Mouse (Mus musculus) lung, postnatal 10 days (tissue): ENCODE results near the gene Cep78.

Source experiments
- DNase-seq: peaks from one replicate; pipeline ENCODE4 v3.0.0; 2021

The Cep78 gene

GRCm38 (mm10) chr19:15965082-15965481 is 19.7 kb downstream of the Cep78 start:
- peak; percentile 76 for DNase-seq

- no peak for DNase-seq
These were observed 20.3 kb downstream of the Cep78 start for GRCm38 (mm10) chr19:15964533-15964932.

GRCm38 (mm10) chr19:15963011-15963695 is 21.6 kb downstream of the Cep78 start:
- no peak for DNase-seq

- peak; percentile 24 for DNase-seq
These were observed 22.5 kb downstream of the Cep78 start for GRCm38 (mm10) chr19:15962313-15962712.

DNA sequence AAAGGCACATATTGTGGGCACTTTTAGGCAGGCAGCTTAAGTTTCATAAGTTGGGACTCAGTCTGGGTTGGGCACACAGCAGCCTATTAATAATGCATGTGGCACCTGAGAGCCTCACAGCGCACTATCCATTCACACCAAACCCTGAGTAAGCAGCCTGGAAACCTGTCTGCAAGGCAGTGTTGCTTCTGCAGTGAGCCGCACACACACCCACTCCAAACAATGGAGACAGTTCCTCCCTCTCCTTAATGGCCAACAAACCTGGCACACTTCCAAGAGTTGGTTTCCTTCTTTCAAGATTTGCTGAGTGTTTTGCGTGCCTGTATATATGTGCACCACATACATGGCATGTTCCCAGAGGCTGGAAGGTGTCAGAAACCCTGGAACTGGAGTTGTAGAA is 34.6 kb downstream of the Cep78 start:
- peak; percentile 67 for DNase-seq

DNA sequence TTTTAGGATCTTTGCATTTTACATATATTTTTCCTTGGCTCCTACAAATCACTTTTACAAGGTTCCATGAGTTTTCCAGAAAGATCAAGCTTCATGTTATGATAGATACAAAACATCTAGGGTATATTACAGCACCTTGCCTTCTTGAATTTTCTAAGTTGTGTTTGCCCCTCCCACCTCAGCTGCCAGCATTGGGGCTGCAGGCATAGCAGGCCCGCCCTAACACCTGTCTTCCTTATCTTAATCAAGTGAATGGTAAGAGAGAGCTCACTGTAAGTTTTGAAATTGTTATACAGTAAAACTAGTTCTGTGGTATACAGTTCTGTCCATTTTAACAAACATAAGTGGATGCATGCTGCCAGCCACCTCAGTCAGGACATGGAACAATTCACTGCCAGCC is 35.9 kb downstream of the Cep78 start:
- DNase-seq, result no peak

DNA sequence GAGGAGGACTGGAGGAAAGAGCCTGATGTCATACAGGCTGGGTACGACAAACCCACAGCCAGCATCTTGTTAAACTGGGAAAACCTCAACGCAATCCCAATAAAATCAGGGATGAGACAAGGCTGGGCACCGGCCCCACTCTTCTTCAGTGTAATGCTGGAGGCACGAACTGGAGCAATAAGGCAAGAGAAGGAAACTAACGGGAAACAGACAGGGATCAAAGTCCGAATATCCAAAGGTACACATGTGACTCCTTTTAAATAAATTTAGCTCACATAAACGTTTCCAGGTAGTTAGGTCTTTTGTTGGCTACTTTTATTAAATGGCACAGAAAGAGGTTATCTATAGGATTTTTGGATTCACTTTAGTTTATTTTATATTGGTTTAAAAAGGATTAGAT is 36.4 kb downstream of the Cep78 start:
- no peak for DNase-seq

DNA sequence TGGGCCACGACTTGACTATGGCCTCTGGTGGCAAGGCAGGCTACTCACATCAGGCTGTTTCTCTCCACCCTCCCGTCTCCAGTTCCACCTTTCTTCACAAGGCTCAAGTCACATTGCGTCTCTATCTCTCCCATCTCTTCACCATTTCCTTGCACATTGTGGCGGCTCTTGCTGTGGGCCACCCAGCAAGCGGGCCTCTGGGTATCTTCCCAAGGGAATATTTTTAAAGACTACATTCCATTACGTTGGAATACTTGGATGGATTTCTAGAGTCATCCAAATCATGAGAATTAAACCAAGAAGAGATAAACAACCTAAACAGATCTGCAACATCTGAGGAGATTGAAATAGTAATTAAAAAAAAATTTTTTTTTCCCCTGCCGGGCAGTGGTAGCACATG is 37.6 kb downstream of the Cep78 start, which contains the start of gene Psat1:
TSS of gene Psat1 (minus strand) at position 101 of the 400 bp plus-strand sequence.
- DNase-seq, result no peak

GRCm38 (mm10) chr19:15946663-15947062 is 38.1 kb downstream of the Cep78 start:
- no peak for DNase-seq

DNA sequence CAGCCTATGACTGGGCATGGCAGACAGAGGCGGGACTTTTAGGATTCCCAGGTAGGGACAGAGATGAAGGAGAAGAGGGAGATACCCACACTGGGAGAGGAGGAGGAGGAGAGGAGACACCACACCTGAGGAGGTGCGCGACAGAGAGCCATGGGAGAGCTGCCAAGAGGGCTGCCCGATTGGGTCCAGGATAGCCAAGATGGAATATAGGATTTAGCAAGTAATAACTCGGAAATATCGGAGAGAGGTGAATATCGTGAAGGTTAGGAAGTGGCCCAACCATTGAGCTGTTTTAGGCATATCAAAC is 41.7 kb downstream of the Cep78 start:
- no peak for DNase-seq

DNA sequence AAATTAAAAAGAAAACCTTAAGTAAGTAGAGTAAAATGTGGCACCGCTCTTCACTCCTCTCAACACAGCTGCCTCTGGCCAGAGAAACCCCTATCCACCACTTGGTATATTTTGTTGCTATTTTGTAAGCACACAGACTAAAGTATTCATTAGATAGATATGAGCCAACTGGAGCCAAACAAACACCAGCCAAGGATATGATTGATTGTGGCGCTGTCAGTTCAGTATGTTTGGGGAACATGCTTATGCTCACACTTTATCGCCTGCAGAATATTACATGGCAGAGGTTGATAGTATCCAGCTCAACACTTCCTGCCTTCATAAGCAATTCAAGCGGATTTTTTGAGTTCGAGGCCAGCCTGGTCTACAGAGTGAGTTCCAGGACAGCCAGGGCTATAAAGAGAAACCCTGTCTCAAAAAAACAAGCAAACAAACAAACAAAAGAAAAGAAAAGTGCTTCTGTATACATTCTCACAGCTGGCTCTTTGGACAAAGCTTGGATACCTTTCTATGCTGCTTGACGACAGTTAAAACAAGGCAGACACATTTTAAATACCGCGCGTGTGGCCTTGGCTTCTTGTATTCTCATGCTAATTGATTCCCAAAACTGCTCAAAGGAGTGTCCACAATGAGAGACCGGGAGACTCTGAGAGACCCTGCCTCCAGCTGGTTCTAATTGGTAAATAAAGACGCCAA is 42.2 kb downstream of the Cep78 start:
- DNase-seq, result no peak

DNA sequence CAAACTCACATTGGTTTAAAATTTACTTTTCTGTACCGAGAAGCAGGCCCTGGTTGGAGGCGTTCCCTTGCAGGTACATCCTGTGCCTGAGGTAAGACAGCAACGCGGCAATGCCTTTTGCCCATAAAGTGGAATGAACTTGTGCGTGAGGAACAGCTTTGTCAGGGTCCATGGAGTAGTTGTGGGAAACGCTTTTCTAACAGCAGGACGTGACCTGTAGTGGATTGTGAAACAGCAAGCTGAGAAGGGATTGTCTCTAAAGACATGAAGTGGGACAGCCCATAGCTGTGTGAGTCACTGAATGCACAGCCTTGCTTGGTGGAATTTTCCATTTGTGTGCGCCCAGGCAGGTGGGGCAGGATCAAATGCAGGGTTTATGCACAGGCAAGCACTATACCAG is 43.4 kb downstream of the Cep78 start:
- DNase-seq, result no peak

DNA sequence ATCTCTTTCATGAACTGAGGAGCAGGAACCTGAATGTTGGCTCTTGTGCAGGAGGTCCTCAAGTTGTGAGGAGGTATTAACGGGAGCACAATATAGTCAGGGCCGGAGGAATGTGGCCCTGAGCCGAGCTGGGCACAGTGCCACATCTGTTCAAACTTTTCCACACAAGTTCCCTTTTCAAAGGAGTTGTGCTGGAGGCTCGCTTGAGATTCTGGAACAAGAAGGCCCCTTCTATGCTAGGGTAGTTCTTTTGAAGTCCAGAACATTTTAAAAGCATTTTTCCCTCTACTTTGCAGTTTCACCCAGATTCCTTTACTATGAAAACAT is 59.1 kb downstream of the Cep78 start:
- peak; percentile 88 for DNase-seq

DNA sequence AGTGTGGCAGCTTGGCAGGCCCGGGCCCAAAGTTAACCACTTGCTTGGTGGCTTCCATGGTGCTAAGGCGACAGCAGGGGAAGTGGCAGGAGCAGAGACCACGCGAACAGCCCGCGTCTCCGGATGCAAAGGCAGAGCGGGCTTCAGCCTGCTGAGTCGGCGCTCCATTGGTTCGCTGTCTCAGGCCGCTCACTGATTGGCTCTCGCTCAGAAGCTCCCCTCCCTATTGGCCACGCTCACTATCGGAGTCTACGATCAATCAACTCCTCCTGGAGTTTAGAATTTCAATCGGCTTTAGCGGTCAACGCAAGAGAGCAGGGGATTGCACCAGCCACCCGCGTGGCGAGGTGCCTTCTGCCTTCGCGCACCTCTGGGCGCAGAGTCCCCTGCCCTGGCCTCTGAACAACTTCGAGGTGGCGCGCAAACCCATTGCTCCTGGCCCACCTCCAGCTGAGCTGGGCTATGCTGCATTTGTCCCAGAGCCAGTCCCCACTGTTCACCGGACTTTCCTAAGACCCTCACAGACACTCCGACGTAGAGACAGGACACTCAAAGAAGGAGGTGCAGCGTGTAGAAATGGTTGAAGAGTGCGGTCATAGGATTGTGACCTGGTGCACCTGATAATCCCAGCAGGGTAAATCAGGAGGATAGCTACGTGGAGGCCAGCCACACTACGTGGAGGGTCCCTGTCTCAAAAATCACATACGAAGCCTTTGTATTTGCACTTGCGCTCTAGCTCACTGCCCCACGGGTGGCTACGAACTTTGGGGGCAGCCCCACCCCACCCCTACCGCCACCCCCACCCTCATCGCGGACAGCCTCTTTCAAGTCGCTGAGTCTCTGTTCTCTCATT is 59.7 kb downstream of the Cep78 start:
- peak; percentile 89 for DNase-seq

- DNase-seq, result peak; percentile 50
These were observed 60.5 kb downstream of the Cep78 start for GRCm38 (mm10) chr19:15924181-15924865.

- peak; percentile 62 for DNase-seq
These were observed 61.4 kb downstream of the Cep78 start for GRCm38 (mm10) chr19:15923426-15923825.

- DNase-seq, result no peak
These were observed 65.5 kb downstream of the Cep78 start for GRCm38 (mm10) chr19:15919336-15919735.

DNA sequence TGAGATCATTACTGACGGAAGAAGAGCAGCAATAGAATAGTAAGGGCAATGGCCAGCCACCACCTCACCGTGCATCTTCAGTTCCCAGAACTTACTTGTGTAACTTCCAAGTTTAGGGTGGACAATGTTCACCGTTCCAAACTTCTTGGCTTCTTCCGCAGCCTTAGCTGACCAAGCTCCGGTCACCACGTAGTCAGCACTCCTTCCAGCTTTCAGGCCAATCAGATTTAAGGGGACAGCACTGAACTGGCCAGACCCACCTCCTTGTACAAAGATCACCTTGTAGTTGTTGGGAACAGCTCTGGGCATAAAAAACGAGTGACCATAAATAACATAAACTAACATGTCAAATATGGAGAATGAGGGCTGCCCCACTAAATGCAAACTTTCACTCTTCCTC is 66.7 kb downstream of the Cep78 start:
- no peak for DNase-seq

DNA sequence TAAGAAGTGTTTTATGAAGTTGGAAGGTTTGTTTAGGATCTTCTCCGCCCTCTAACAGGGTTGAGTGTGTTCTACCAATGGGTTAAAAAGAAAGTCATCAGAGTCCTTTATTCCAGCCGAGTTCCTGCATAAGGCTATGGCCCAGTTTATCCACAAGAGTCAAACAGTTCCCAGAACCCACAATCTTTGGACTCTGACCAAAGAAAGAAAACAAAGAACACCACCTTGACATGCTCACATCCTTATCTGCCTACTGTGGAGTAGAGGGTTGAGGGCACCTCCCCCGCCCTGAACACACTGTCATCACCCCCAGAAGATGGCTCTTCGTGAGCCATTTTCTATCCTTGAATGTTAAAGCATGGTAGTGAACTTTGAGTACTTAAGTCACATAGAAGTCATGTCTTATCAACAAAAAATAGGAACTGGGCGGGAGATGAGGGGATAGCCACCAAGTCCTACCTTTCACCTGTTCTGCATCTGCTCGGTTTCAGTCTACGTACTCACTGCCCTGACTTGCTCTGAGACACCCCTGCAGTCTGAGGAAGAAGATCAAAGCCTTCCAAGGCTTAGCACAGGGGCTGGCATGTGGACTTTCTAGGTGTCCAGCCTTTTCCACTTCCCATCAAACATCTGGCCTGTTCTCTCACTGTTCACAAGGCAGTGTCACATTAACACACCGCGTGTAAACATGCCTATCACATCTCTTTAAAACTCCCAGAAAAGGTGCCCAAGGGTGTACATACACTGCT is 71.4 kb downstream of the Cep78 start:
- DNase-seq, result no peak

- no peak for DNase-seq
These were observed 73.3 kb downstream of the Cep78 start for GRCm38 (mm10) chr19:15911441-15911840.

DNA sequence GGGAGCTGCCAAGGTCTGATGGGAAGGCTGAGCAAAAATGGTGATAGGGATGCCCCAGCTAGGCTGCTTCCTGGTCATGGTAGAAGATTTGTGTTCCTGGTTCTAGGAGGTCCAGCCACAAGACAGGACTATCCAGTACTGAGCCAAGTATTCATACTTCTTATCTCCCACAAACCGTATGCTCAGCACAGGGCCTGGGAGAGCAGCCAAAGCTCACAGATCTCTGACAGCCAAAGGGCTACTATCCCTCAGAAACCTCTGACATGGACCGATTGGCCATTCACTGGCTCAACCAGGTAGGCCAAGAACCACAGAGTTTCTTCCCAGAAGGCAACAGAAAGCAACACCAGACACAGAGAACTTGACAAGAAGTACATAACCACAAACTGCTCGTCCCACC is 73.8 kb downstream of the Cep78 start:
- DNase-seq, result no peak

DNA sequence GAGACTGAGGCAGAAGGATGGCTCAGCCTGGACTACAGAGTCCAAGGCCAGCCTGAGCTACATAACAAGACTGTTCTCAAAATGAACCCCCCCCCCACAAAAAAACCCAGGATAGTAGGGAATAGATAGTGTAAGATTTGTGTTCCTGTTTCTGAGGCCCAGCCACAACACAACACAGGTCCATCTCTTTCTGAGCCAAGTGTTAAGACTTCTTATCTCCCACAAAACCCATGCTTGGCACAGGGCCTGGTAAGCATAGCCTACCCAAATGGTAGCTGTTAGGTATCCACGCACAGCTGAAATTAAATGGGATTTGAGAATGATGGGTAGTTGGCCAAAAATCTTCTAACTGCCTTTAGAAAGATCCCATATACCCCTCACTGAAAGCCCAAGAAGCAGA is 74.3 kb downstream of the Cep78 start:
- DNase-seq, result no peak

GRCm38 (mm10) chr19:15908016-15908415 is 76.8 kb downstream of the Cep78 start:
- no peak for DNase-seq
